ENCODE assay signal across 7 mouse cellular contexts in genomic region chr19:5151331-5151730, GRCm38 (mm10). TPM values are rescaled to one million over a fixed set of nuclear protein-coding genes. Genes with fewer than 3 reads are reported as not detected.
DNase-seq lines count a peak whose midpoint lies in the region; ATAC-seq and TF ChIP-seq lines count a peak whose summit lies in the region.

No protein-coding gene starts in this region.

- peaks cover 26% of the 10 kb centered on the region for H3K4me1 ChIP-seq in E14TG2a.4 (replicated peaks; ENCODE audit: low read depth, low read length)
- no peaks in the 10 kb centered on the region for H3K4me1 ChIP-seq in lung, postnatal 0 days (ENCODE audit: insufficient read depth, low read depth, low read length)

- TF ChIP-seq CTCF in E14TG2a.4 (conservative IDR thresholded peaks at IDR 0.05; ENCODE audit: low read length): peak; percentile 86
- peak; percentile 74 for TF ChIP-seq CTCF in gastrocnemius, adult 2 months (IDR thresholded peaks at IDR 0.05)
- TF ChIP-seq CTCF in lung, postnatal 0 days (IDR thresholded peaks at IDR 0.05): peak; percentile 75

- H3K36me3 ChIP-seq in E14TG2a.4 (ENCODE audit: insufficient read depth, low read length): peaks cover 11% of the 10 kb centered on the region
- peaks cover 13% of the 10 kb centered on the region for H3K36me3 ChIP-seq in lung, postnatal 0 days (ENCODE audit: insufficient read depth, low read length)

- no peaks in the 10 kb centered on the region for H3K27me3 ChIP-seq in E14TG2a.4 (ENCODE audit: insufficient read depth, low read length)
- no peaks in the 10 kb centered on the region for H3K27me3 ChIP-seq in lung, postnatal 0 days (replicated peaks; ENCODE audit: insufficient read depth, low read length)

- no peak overlapping the region for H3K9ac ChIP-seq in lung, postnatal 0 days (replicated peaks; ENCODE audit: low read depth)

- H3K9me3 ChIP-seq in E14TG2a.4 (ENCODE audit: low read length): no peaks in the 10 kb centered on the region
- H3K9me3 ChIP-seq in lung, postnatal 0 days (ENCODE audit: low read length): no peaks in the 10 kb centered on the region

- H3K27ac ChIP-seq in gastrocnemius, adult 2 months: no peak overlapping the region
- no peak overlapping the region for H3K27ac ChIP-seq in lung, postnatal 0 days (ENCODE audit: low read length)

- H3K4me2 ChIP-seq in lung, postnatal 0 days (replicated peaks; ENCODE audit: low read depth, low read length): no peak overlapping the region

- intact Hi-C loops in gastrocnemius, adult 2 months (cut with DNase I): no loop called here

- ATAC-seq in lung, postnatal 0 days: no peak

- 41% methylated on average over 3 of the region's 3 CpGs for WGBS in lung, postnatal 0 days

- no peak for TF ChIP-seq EP300 in lung, postnatal 0 days (IDR thresholded peaks at IDR 0.05)

- peak; percentile 44 for DNase-seq in T-cell, adult 2 months (ENCODE audit: low spot score)
- DNase-seq in cerebellum, postnatal 25 days: peak; percentile 88 to 90
- DNase-seq in gastrocnemius, adult 2 months: peak; percentile 44
- peak; percentile 32 to 83 for DNase-seq in layer of hippocampus, adult 18-20 months (ENCODE audit: low spot score in 2 of 2)
- peak; percentile 55 for DNase-seq in lung, postnatal 0 days (ENCODE audit: low spot score)
- DNase-seq in right cerebral cortex, adult 2 months (ENCODE audit: low spot score in 2 of 2): peak; percentile 77 to 83

- no peak overlapping the region for H3K4me3 ChIP-seq in E14TG2a.4 (replicated peaks; ENCODE audit: low read length)
- no peak overlapping the region for H3K4me3 ChIP-seq in gastrocnemius, adult 2 months
- no peak overlapping the region for H3K4me3 ChIP-seq in lung, postnatal 0 days (ENCODE audit: low read depth, low read length)

RNA-seq across cellular contexts. Expression of gene Klc2, which starts 33.0 kb away (rescaled TPM):
- total RNA-seq in gastrocnemius, adult 2 months (2021): 10 to 100 TPM; 54.7 to 56.9 TPM
- 100 to 1,000 TPM; 230 to 231 TPM for total RNA-seq in layer of hippocampus, adult 18-20 months (2021)
- 10.1 and 10.8 TPM in 2 replicates for polyA plus RNA-seq in lung, postnatal 0 days (2015; fragmentation: Nextera tagmentation; extraction: Ambion mirVana)

RNA-seq across cellular contexts. Expression of gene Rab1b, which starts 44.5 kb away (rescaled TPM):
- total RNA-seq in gastrocnemius, adult 2 months (2021): 100 to 1,000 TPM; 112 to 128 TPM
- total RNA-seq in layer of hippocampus, adult 18-20 months (2021): 100 to 1,000 TPM; 160 to 170 TPM
- polyA plus RNA-seq in lung, postnatal 0 days (2015; fragmentation: Nextera tagmentation; extraction: Ambion mirVana): 228 and 240 TPM in 2 replicates

RNA-seq across cellular contexts. Expression of gene Cnih2, which starts 53.0 kb away (rescaled TPM):
- total RNA-seq in gastrocnemius, adult 2 months (2021): under 1 TPM in 1 of 2 experiments, not detected in 1; 0.17 TPM
- 100 to 1,000 TPM; 595 to 617 TPM for total RNA-seq in layer of hippocampus, adult 18-20 months (2021)
- 0.70 and 0.89 TPM in 2 replicates for polyA plus RNA-seq in lung, postnatal 0 days (2015; fragmentation: Nextera tagmentation; extraction: Ambion mirVana)

Comparison
In these comparisons a context has a peak if more than half of its experiments do, and no peak if none do; other contexts are left out.
1. RNA of gene Cnih2, which starts 53.0 kb away (total RNA-seq): 595 to 617 TPM in layer of hippocampus, adult 18-20 months; 0.17 TPM in gastrocnemius, adult 2 months; every median in the first group is over 100 times any median in the second.
2. Peak in every context shown above with its lines, with median percentiles within 50 percentile points of each other: CTCF ChIP-seq and DNase-seq.